Comparison of ENCODE assay signal across 9 mouse cellular contexts in genomic region chr1:75217893-75218226, GRCm38 (mm10). TPM values are rescaled to one million over a fixed set of nuclear protein-coding genes. Genes with fewer than 3 reads are reported as not detected.
DNase-seq lines count a peak whose midpoint lies in the region; ATAC-seq and TF ChIP-seq lines count a peak whose summit lies in the region.
"Had no signal": no experiment of that assay in that cellular context is flagged by ENCODE, and none has a peak within 500 bp of the region (broad histone marks: within the 10 kb centered on the region; RNA-seq: fewer than 3 reads in every experiment).

No protein-coding gene starts in this region.

- ATAC-seq in hindbrain, embryonic 15.5 days (ENCODE audit: low FRiP score, low read depth), result no peak

- 5% methylated on average over 6 of the region's 6 CpGs for WGBS in embryonic facial prominence, embryonic 10.5 days
- 3% methylated on average over 6 of the region's 6 CpGs for WGBS in hindbrain, embryonic 15.5 days

- H3K4me1 ChIP-seq in embryonic facial prominence, embryonic 10.5 days, result peaks cover 27% of the 10 kb centered on the region
- peaks cover 29% of the 10 kb centered on the region for H3K4me1 ChIP-seq in hindbrain, embryonic 15.5 days (replicated peaks)

- H3K9ac ChIP-seq in hindbrain, embryonic 15.5 days, result no peak overlapping the region

- no peak overlapping the region for H3K27ac ChIP-seq in embryonic facial prominence, embryonic 10.5 days (replicated peaks)
- no peak overlapping the region for H3K27ac ChIP-seq in hindbrain, embryonic 15.5 days (replicated peaks)

- peak overlapping the region; percentile 96 for H3K4me2 ChIP-seq in hindbrain, embryonic 15.5 days
- peak overlapping the region; percentile 95 for H3K4me2 ChIP-seq in myocyte (ENCODE audit: low read depth)

- H3K79me2 ChIP-seq in myocyte (ENCODE audit: control insufficient read depth, insufficient read depth), result peaks cover 24% of the 10 kb centered on the region

- H3K36me3 ChIP-seq in embryonic facial prominence, embryonic 10.5 days (replicated peaks), result peaks cover 33% of the 10 kb centered on the region
- H3K36me3 ChIP-seq in hindbrain, embryonic 15.5 days, result peaks cover 18% of the 10 kb centered on the region
- peaks cover 22% of the 10 kb centered on the region for H3K36me3 ChIP-seq in myocyte (ENCODE audit: control insufficient read depth, insufficient read depth)

- no peak for TF ChIP-seq POLR2A in myocyte (IDR thresholded peaks at IDR 0.05; ENCODE audit: insufficient read length, low read depth)

- intact Hi-C loops in left cerebral cortex, postnatal 25 days (cut with DNase I), result no loop called here
- intact Hi-C loops in left cerebral cortex, postnatal 14 days (cut with DNase I), result loop anchor here (5.0 kb wide), 1 partner anchor 34 kb away; no protein-coding TSS in a partner anchor

- H3K27me3 ChIP-seq in embryonic facial prominence, embryonic 10.5 days (replicated peaks; ENCODE audit: low read depth, poor library complexity, severe bottlenecking), result peaks cover 77% of the 10 kb centered on the region
- H3K27me3 ChIP-seq in hindbrain, embryonic 15.5 days, result peaks cover 56% of the 10 kb centered on the region
- no peaks in the 10 kb centered on the region for H3K27me3 ChIP-seq in myocyte (ENCODE audit: control insufficient read depth, insufficient read depth, insufficient read length)

- peak; percentile 38 to 65 for DNase-seq in left cerebral cortex, postnatal 25 days (ENCODE audit: low spot score in 2 of 2)
- DNase-seq in left cerebral cortex, postnatal 14 days (ENCODE audit: low spot score in 2 of 2), result no peak
- DNase-seq in embryonic facial prominence, embryonic 10.5 days (ENCODE audit: low spot score), result no peak
- DNase-seq in testis, postnatal 10 days (ENCODE audit: low spot score), result no peak
- DNase-seq in adrenal gland, postnatal 10 days, result no peak
- DNase-seq in lung, postnatal 36 days, result no peak

- H3ac ChIP-seq in myocyte (ENCODE audit: control insufficient read depth, insufficient read length), result peak overlapping the region; percentile 2

- H3K4me3 ChIP-seq in embryonic facial prominence, embryonic 10.5 days, result peak overlapping the region; percentile 63
- H3K4me3 ChIP-seq in hindbrain, embryonic 15.5 days, result 0 out of 2 replicates have a peak overlapping the region, but pooled peaks have one; percentile 65
- H3K4me3 ChIP-seq in myocyte, result peak overlapping the region; percentile 71

- no peaks in the 10 kb centered on the region for H3K9me3 ChIP-seq in embryonic facial prominence, embryonic 10.5 days
- H3K9me3 ChIP-seq in hindbrain, embryonic 15.5 days, result no peaks in the 10 kb centered on the region

TF ChIP-seq in myocyte, 11 proteins besides CTCF, POLR2A, EP300 and RAD21:
- no peak for TF ChIP-seq MYOG (IDR thresholded peaks at IDR 0.05; ENCODE audit: control insufficient read depth in 1 of 3, insufficient read depth in 1 of 3, insufficient read length in 2 of 3, low read depth in 2 of 3)
- no peak for TF ChIP-seq USF1 (IDR thresholded peaks at IDR 0.05; ENCODE audit: low read depth)
- no peak for TF ChIP-seq TCF12 (IDR thresholded peaks at IDR 0.05; ENCODE audit: insufficient read depth, poor library complexity, severe bottlenecking)
- TF ChIP-seq REST (IDR thresholded peaks at IDR 0.05; ENCODE audit: insufficient read depth, insufficient read length), result no peak
- no peak for TF ChIP-seq MYOD1 (IDR thresholded peaks at IDR 0.05; ENCODE audit: control insufficient read depth in 1 of 3, insufficient read length in 2 of 3, low read depth in 2 of 3)
- no peak for TF ChIP-seq E2F4 (IDR thresholded peaks at IDR 0.05; ENCODE audit: insufficient read depth)
- no peak for TF ChIP-seq CEBPB (IDR thresholded peaks at IDR 0.05; ENCODE audit: insufficient read depth, poor library complexity, severe bottlenecking)
- TF ChIP-seq POLR2AphosphoS2 (IDR thresholded peaks at IDR 0.05; ENCODE audit: insufficient read length, low read depth), result no peak
- TF ChIP-seq SRF (IDR thresholded peaks at IDR 0.05; ENCODE audit: control insufficient read depth, insufficient read length, low read depth), result no peak
- no peak for TF ChIP-seq TCF3 (IDR thresholded peaks at IDR 0.05; ENCODE audit: insufficient read length, low read depth)
- no peak for TF ChIP-seq MAX (IDR thresholded peaks at IDR 0.05; ENCODE audit: low read depth)
TF ChIP-seq in myocyte: peak in this region for 0.

RNA-seq across cellular contexts. Expression of gene Tuba4a, which starts 1.8 kb away (rescaled TPM):
- 100 to 1,000 TPM; 682 to 699 TPM for total RNA-seq in left cerebral cortex, postnatal 25 days (2021)
- 100 to 1,000 TPM; 658 to 691 TPM for total RNA-seq in left cerebral cortex, postnatal 14 days (2021)
- 14.6 and 16.3 TPM in 2 replicates for polyA plus RNA-seq in embryonic facial prominence, embryonic 10.5 days (2016; fragmentation: Nextera tagmentation; extraction: Ambion mirVana)
- polyA plus RNA-seq in hindbrain, embryonic 15.5 days (2015; fragmentation: Nextera tagmentation; extraction: Ambion mirVana), result 26.8 and 28.1 TPM in 2 replicates
- 210 TPM for polyA plus RNA-seq in myocyte (2012; fragmentation: generic; extraction: Trizol)
- 100 to 1,000 TPM in 1 of 2 experiments, 10 to 100 TPM in 1; 47.1 to 104 TPM for total RNA-seq in adrenal gland, postnatal 10 days (2021)

RNA-seq across cellular contexts. Expression of gene Stk16, which starts 7.2 kb away (rescaled TPM):
- 10 to 100 TPM; 92.2 to 94.4 TPM for total RNA-seq in left cerebral cortex, postnatal 25 days (2021)
- 10 to 100 TPM; 85.6 to 92.2 TPM for total RNA-seq in left cerebral cortex, postnatal 14 days (2021)
- 139 and 145 TPM in 2 replicates for polyA plus RNA-seq in embryonic facial prominence, embryonic 10.5 days (2016; fragmentation: Nextera tagmentation; extraction: Ambion mirVana)
- polyA plus RNA-seq in hindbrain, embryonic 15.5 days (2015; fragmentation: Nextera tagmentation; extraction: Ambion mirVana), result 146 and 147 TPM in 2 replicates
- polyA plus RNA-seq in myocyte (2012; fragmentation: generic; extraction: Trizol), result 86.4 TPM
- 100 to 1,000 TPM in 1 of 2 experiments, 10 to 100 TPM in 1; 91.9 to 101 TPM for total RNA-seq in adrenal gland, postnatal 10 days (2021)

RNA-seq across cellular contexts. Expression of gene Glb1l, which starts 7.2 kb away (rescaled TPM):
- total RNA-seq in left cerebral cortex, postnatal 25 days (2021), result 10 to 100 TPM; 14.3 to 15.4 TPM
- total RNA-seq in left cerebral cortex, postnatal 14 days (2021), result 10 to 100 TPM; 16.3 to 18.3 TPM
- 13.3 and 14.5 TPM in 2 replicates for polyA plus RNA-seq in embryonic facial prominence, embryonic 10.5 days (2016; fragmentation: Nextera tagmentation; extraction: Ambion mirVana)
- 20.3 and 22.0 TPM in 2 replicates for polyA plus RNA-seq in hindbrain, embryonic 15.5 days (2015; fragmentation: Nextera tagmentation; extraction: Ambion mirVana)
- polyA plus RNA-seq in myocyte (2012; fragmentation: generic; extraction: Trizol), result 2.0 TPM
- 10 to 100 TPM; 18.3 to 26.6 TPM for total RNA-seq in adrenal gland, postnatal 10 days (2021)

RNA-seq across cellular contexts. Expression of gene A630095N17Rik, which starts 14.0 kb away (rescaled TPM):
- total RNA-seq in left cerebral cortex, postnatal 25 days (2021), result not detected
- not detected for total RNA-seq in left cerebral cortex, postnatal 14 days (2021)
- polyA plus RNA-seq in embryonic facial prominence, embryonic 10.5 days (2016; fragmentation: Nextera tagmentation; extraction: Ambion mirVana), result not detected in 2 replicates
- not detected in 2 replicates for polyA plus RNA-seq in hindbrain, embryonic 15.5 days (2015; fragmentation: Nextera tagmentation; extraction: Ambion mirVana)
- polyA plus RNA-seq in myocyte (2012; fragmentation: generic; extraction: Trizol), result 0.11 TPM
- total RNA-seq in adrenal gland, postnatal 10 days (2021), result not detected
- total RNA-seq: common myeloid progenitor, adult 5-6 weeks had no signal

RNA-seq across cellular contexts. Expression of gene Dnajb2, which starts 18.3 kb away (rescaled TPM):
- total RNA-seq in left cerebral cortex, postnatal 25 days (2021), result 10 to 100 TPM; 86.2 to 91.0 TPM
- total RNA-seq in left cerebral cortex, postnatal 14 days (2021), result 10 to 100 TPM; 76.5 to 80.2 TPM
- 27.0 and 27.5 TPM in 2 replicates for polyA plus RNA-seq in embryonic facial prominence, embryonic 10.5 days (2016; fragmentation: Nextera tagmentation; extraction: Ambion mirVana)
- 72.5 and 85.0 TPM in 2 replicates for polyA plus RNA-seq in hindbrain, embryonic 15.5 days (2015; fragmentation: Nextera tagmentation; extraction: Ambion mirVana)
- 54.1 TPM for polyA plus RNA-seq in myocyte (2012; fragmentation: generic; extraction: Trizol)
- total RNA-seq in adrenal gland, postnatal 10 days (2021), result 10 to 100 TPM; 40.5 to 45.1 TPM

Comparison
In these comparisons a context has a peak if more than half of its experiments do, and no peak if none do; other contexts are left out.
1. DNase-seq: peak in left cerebral cortex, postnatal 25 days (2 of 2); none in left cerebral cortex, postnatal 14 days (0 of 2), embryonic facial prominence, embryonic 10.5 days (single experiment), testis, postnatal 10 days (single experiment), adrenal gland, postnatal 10 days (single experiment) and lung, postnatal 36 days (single experiment).
2. RNA of gene Tuba4a, which starts 1.8 kb away (total RNA-seq): 682 to 699 TPM in left cerebral cortex, postnatal 25 days and 658 to 691 TPM in left cerebral cortex, postnatal 14 days; 47.1 to 104 TPM in adrenal gland, postnatal 10 days; every median in the first group is over 4 times any median in the second.
3. Peak in every context shown above with its lines, with median percentiles within 50 percentile points of each other: H3K4me3 ChIP-seq.